Mouse (Mus musculus): Measurements from ENCODE around the gene Spop.

- TF ChIP-seq GATA1 (IDR thresholded peaks at IDR 0.05; ENCODE audit: borderline replicate concordance, low read length) = no peak
- TF ChIP-seq FLI1 (IDR thresholded peaks at IDR 0.05; ENCODE audit: low read length) = no peak
Measured at GRCm38 (mm10) chr11:95378926-95379325, 35.0 kb upstream of the Spop start.

All from megakaryocyte, embryonic 14.5 days (primary cell).